Mouse (Mus musculus) heart, adult 8-10 months (tissue): Measurements from ENCODE around the gene Gm47959. TPM values are rescaled to one million over a fixed set of nuclear protein-coding genes. Genes with fewer than 3 reads are reported as not detected.

Experiments
- DNase-seq: peaks from one replicate; pipeline ENCODE4 v3.0.0; 2022; ENCODE audit warnings: low spot score
- total RNA-seq, 4 experiments: library from RNA; stranded (reverse); gene quantifications; 2 replicates each; pipeline ENCODE4 v1.2.4; 2022

Gene Gm47959
- total RNA-seq, 4 experiments from 2014 or later: not detected

GRCm38 (mm10) chr1:83032508-83032907 lies 32.2 kb downstream of the Gm47959 start:
- no peak for DNase-seq

- no peak for DNase-seq
Measured at GRCm38 (mm10) chr1:83034509-83034908, 34.2 kb downstream of the Gm47959 start.

GRCm38 (mm10) chr1:83036892-83037667 lies 36.7 kb downstream of the Gm47959 start:
- DNase-seq: no peak

GRCm38 (mm10) chr1:83038109-83038672 lies 37.8 kb downstream of the Gm47959 start, which contains the start of gene Slc19a3:
TSS of gene Slc19a3 (minus strand) at chr1:83038448.
- DNase-seq: peak; percentile 12

- DNase-seq: no peak
Measured at GRCm38 (mm10) chr1:83039080-83039479, 38.7 kb downstream of the Gm47959 start.

GRCm38 (mm10) chr1:83042380-83042779 lies 42.0 kb downstream of the Gm47959 start, which contains the start of gene Krtap28-10:
TSS of gene Krtap28-10 (minus strand) at chr1:83042480.
- DNase-seq: no peak

- DNase-seq: no peak
Measured at GRCm38 (mm10) chr1:83044882-83045427, 44.6 kb downstream of the Gm47959 start, which contains the start of gene Gm47969. TSS of gene Gm47969 (plus strand) at chr1:83044932.

Other genes with a start within 250 kb of the Gm47959 start
- gene Tm4sf20, start 232.1 kb upstream of the Gm47959 start, total RNA-seq: not detected
- gene Gm47791, start 229.3 kb upstream of the Gm47959 start, total RNA-seq: not detected
- 10 to 100 TPM; 23.8 to 28.7 (median 26.0) TPM for gene Agfg1, start 161.1 kb upstream of the Gm47959 start, total RNA-seq
- gene A030005L19Rik, start 87.2 kb upstream of the Gm47959 start, total RNA-seq: not detected
- not detected for gene A030014E15Rik, start 75.6 kb upstream of the Gm47959 start, total RNA-seq
- not detected for gene Gm6217, start 69.1 kb upstream of the Gm47959 start, total RNA-seq
- not detected for gene A030003K21Rik, start 57.2 kb upstream of the Gm47959 start, total RNA-seq
- gene Gm7544, start 44.5 kb upstream of the Gm47959 start, total RNA-seq: not detected
- gene Gm47955, start 40.3 kb upstream of the Gm47959 start, total RNA-seq: not detected
- gene Slc19a3, start 37.9 kb downstream of the Gm47959 start, total RNA-seq: under 1 TPM; 0.12 to 0.63 (median 0.37) TPM
- not detected for gene Krtap28-10, start 41.9 kb downstream of the Gm47959 start, total RNA-seq
- gene Gm47969, start 44.4 kb downstream of the Gm47959 start, total RNA-seq: not detected
- not detected for gene A030005K14Rik, start 58.8 kb downstream of the Gm47959 start, total RNA-seq
- not detected for gene Krtap28-13, start 60.4 kb downstream of the Gm47959 start, total RNA-seq
- not detected for gene Ccl20, start 116.2 kb downstream of the Gm47959 start, total RNA-seq
- gene Daw1, start 159.2 kb downstream of the Gm47959 start, total RNA-seq: not detected